Mouse (Mus musculus): ENCODE measurements around the gene B130006D01Rik. TPM values are rescaled to one million over a fixed set of nuclear protein-coding genes. Genes with fewer than 3 reads are reported as not detected.
"Not testable (repeated sequence)": the region's sequence is repeated elsewhere in the genome, so short reads cannot be mapped to it uniquely, and the experiment has no call there.

Gene B130006D01Rik
- total RNA-seq, 2 experiments from 2014 or later: 0.15 to 0.28 TPM

- DNase-seq: peak; percentile 53 to 65
These were observed 10.1 kb upstream of the B130006D01Rik start for GRCm38 (mm10) chr11:95713225-95713810.

DNA sequence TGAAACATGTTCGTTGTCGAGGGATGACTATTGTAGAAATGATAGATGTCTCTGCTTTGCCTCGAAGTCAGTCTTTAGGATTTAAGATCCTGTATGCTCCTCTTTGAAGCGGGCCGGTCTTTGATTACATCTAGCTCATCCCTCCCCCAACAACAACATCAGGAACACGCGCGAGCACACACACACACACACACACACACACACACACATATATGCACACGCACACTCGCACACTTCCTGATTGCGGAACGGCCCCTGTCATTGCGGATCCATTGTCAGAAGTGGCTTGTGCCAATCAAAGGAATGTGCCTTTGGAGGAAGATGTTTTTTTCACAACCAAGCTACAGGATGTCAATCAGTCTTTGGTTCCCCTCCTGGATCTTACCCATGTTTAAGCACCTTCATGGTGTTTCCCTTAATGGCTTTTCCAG lies 9.6 kb upstream of the B130006D01Rik start:
- DNase-seq: peak in 1 of 2 experiments; percentile 34

- no peak for DNase-seq
These were observed 9.0 kb upstream of the B130006D01Rik start for GRCm38 (mm10) chr11:95714411-95714810.

DNA sequence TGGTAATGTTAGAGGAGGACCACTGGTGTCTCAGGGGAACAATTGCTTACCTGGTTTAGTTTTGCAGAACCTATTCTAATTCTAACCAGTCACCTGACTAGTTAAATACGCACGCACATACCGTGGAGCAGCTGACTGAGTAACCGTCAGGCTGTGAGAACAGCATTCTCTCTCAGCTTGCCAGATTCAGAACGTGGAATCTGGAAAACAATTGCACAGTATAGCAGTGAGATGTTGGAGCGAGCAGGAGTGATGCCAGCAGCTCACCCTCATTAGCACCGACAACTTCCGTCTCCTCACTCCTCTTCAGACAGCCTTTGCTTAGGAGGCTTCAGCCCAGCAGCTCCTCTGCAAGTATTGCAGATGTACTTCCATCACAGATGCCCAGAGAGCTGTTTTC lies 7.3 kb upstream of the B130006D01Rik start:
- no peak for DNase-seq

DNA sequence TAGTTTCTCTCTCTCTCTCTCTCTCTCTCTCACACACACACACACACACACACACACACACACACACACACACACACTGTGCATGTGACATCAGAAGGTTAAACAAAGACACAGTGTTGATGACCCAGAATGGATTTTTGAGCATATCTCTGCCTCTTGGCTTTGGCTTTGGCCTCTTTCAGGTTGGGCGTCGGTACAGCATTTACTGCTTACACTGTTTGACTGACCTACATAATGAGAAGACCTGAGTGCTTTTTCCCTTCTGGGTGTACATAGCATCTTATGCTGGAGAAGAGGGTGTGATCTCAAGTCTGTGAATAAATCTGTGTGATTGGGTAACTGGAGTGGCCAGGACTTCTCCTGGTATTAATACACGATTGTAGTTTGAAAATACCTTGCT lies 4.0 kb upstream of the B130006D01Rik start:
- DNase-seq: peak in 1 of 2 experiments; percentile 18

DNA sequence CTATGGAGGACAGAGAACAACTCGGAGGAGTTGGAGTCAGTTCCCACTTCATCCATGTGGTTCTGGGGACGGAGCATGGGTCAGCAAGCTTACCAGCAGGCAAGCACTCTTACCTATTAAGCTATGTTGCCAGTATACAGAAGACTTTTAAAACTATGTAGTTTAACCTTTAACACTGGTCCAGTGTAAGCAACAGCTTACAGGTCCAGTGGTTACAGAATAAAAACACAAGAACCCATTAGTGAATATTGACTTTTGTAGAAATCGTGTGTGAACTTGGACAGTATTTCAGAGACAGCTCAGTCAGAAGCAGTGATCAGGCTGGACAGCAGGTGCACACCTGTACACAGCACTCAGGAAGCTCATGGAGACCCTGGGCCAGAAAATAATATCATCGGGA lies 1.1 kb downstream of the B130006D01Rik start:
- no peak for DNase-seq

DNA sequence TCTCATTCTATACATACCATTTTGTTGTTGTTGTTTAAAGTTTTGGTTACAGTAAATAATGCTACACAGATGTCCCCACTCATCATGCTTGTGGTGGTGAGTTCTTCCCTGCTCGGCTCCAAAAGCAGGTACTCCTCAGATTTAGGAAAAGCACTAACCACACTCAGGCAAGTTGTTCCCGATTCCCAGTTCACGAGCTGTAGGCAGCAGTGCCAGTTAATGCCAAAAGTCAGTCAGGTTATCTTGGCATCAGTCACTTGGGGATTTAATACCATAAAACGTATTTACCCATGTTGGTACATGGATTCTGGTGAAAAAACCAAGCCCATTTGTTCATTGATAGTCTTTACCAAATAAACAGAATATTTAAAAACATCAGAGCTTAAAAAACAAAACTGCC lies 2.8 kb downstream of the B130006D01Rik start:
- DNase-seq: no peak

GRCm38 (mm10) chr11:95727947-95728346 lies 4.6 kb downstream of the B130006D01Rik start:
- no peak for DNase-seq

- DNase-seq: no peak
These were observed 5.8 kb downstream of the B130006D01Rik start for GRCm38 (mm10) chr11:95728916-95729907.

DNA sequence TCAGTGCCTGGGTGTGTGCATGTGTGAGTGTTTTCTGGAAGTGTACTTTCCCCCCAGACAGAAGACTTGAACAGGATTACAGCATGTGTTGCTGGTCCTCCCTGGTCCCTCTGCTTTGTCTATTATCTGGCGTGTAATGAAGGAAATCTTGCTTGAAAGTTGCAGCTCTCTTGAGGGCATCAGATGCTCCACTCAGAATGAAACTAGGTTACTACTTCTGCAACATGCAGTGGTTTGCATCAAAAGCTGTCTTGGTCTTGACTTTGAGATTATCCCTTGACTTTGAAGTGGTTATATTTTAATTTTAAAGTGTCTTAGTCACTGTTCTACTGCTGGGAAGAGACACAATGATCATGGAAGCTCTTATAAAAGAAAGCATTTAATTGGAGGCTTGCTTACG lies 11.1 kb downstream of the B130006D01Rik start:
- DNase-seq: no peak

DNA sequence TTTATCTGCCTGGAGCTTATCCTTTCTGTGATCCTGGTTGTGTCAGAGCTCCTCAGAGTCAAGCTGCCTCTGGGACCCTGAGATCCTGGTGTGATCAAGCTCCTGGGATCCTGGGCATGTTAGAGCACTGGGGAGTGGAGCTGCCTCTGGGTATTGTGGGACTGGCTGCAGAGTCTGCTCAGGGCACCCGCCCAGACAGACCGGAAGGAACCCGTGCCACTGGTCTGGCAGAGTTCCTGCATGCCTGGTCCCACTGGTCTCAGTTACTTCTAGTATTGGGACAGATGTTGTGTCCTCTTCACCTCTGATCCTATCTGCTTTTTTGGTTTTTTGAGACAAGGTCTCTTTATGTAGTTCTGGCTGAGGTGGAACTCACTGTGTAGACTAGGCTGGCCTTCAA lies 14.4 kb downstream of the B130006D01Rik start:
- DNase-seq: peak; percentile 33 to 48

- DNase-seq: no peak
These were observed 21.1 kb downstream of the B130006D01Rik start for GRCm38 (mm10) chr11:95744521-95744920.

GRCm38 (mm10) chr11:95746821-95747220 lies 23.4 kb downstream of the B130006D01Rik start:
- no peak for DNase-seq

GRCm38 (mm10) chr11:95748331-95748730 lies 24.9 kb downstream of the B130006D01Rik start:
- DNase-seq: no peak

DNA sequence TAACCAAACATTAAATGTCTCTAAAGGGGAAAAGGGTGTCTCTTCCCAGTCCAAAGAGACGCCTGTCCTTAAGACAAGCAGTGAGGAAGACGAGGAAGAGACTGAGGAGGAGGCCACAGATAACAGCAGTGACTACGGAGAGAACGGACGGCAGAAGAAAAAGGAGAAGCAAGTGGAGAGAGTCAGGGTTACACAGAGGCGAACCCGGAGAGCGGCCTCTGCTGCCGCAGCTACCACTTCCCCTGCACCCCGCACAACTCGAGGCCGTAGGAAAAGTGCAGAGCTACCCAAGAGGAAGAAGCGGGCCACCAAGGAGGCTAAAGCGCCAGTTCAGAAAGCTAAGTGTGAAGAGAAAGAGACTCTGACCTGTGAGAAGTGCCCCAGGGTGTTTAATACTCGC lies 26.2 kb downstream of the B130006D01Rik start:
- peak in 1 of 2 experiments; percentile 38 for DNase-seq

GRCm38 (mm10) chr11:95750995-95751394 lies 27.6 kb downstream of the B130006D01Rik start:
- DNase-seq: peak; percentile 78 to 93

DNA sequence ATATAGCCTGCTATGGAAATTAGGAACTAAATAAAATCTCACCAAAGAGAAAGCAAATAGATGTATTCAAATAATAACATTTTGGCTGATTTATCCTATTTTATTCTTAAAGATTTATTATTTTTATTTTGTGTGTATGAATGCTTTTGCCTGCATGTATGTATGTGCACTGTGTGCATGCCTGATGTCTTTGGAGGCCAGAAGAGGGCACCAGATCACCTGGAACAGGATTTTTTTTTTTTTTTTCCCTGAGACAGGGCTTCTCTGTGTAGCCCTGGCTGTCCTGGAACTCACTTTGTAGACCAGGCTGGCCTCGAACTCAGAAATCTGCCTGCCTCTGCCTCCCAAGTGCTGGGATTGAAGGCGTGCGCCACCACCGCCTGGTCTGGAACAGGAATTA lies 31.8 kb downstream of the B130006D01Rik start:
- DNase-seq: not testable (repeated sequence)

DNA sequence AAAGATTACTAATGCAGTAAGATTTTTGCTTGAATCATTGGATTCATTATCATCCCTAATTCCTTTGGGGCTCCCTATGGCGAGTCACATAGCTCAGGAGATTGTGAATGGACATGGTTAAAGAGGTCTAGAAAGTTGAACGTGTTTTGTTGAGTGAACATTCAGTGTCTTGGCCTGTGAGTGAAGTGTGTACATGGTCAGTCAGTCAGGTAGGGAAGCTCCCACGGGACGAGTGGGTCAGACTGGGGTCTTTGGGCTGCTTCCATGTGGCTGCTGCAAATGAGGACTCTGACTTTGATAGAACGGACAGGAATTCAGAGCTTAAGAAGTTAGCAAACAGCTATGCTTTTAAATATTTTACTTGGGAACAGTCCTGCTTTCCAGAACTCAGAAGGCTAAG lies 37.1 kb downstream of the B130006D01Rik start:
- DNase-seq: no peak

DNA sequence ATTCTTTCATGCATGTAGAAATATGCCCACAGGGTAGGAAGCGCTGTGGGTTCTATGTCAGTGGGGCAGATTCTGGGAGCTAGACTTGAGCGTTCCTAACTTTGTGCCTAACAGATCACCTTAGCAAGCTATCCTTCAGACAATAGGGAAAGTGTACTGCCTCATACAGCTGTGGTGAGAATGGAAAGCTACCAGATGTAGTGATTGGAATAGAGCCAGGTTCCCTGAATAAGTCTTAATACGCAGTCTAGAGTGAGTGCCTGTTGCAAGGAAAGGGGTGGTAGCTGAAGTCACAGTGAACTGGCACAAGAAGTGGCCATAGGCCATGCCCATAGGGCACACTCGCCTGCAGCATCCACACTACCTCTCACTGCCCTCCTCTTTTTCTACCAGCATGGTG lies 39.6 kb downstream of the B130006D01Rik start:
- DNase-seq: no peak

DNA sequence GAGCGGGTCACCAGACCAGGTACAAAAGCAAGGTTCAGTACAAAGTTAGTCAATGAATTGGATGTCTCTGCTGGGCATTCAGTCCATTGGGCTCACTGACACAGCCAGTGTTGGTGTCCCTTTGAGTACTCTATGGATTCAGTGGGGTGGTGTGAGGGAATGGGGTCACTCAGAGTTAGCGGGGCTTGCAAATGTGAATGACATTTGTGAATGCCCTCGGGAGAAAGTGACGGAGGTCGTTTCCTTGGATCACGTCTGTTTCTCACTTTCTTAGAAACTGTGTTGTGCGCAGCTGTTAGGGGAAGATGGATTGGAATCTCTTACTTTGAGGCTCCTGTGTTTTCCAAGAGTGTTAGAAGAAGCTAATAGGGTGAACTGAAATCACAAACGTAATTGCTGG lies 41.4 kb downstream of the B130006D01Rik start:
- no peak for DNase-seq

GRCm38 (mm10) chr11:95765334-95765733 lies 41.9 kb downstream of the B130006D01Rik start:
- no peak for DNase-seq

DNA sequence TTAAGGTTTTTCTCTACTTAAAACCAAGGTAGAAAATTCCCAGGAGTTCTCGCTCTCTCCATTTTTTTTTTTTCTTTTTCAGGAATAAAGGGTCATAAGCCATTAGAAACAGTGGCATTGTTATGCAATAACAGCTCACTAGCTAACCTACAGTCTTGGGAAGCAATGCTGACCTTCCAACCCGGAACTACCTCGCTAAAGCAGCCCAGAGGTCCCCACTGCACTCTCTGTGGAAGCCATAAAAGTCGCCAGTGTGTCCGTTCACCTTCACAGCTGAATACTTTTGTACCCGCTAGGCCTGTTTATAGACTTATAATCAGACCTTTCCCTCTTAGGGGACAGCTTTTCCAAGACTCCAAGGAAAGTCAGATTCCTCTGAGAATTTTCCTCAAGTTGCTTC lies 44.9 kb downstream of the B130006D01Rik start:
- DNase-seq: no peak

DNA sequence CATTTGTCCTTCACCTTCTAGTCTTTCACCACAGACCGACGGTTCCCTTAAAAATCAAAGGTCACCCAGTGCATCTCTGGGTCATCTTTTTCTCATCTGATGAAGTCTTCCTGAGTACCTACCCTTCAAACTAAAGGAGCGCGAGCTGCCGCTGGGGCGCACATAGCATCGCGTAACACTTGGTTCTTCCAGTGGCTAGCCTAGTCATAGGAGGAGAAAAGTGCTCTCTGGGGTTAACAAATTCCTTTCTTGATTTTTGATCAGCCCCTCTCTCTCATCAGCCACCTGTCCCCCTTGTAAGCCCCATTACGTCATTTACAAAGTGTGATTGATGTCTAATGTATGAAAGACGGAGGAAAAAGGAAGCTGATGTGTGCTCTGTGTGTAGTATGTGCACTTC lies 45.8 kb downstream of the B130006D01Rik start:
- no peak for DNase-seq
